Comparison of ENCODE assay signal across 8 mouse cellular contexts in genomic region chr2:28523643-28524117, GRCm38 (mm10). TPM values are rescaled to one million over a fixed set of nuclear protein-coding genes. Genes with fewer than 3 reads are reported as not detected.
DNase-seq lines count a peak whose midpoint lies in the region; ATAC-seq lines count a peak whose summit lies in the region.

No protein-coding gene starts in this region.

- H3K27ac ChIP-seq in hindbrain, embryonic 14.5 days = 0 out of 2 replicates have a peak overlapping the region, but pooled peaks have one; percentile 85

- no peaks in the 10 kb centered on the region for H3K9me3 ChIP-seq in hindbrain, embryonic 14.5 days (ENCODE audit: control insufficient read depth, low read length)

- no peaks in the 10 kb centered on the region for H3K27me3 ChIP-seq in hindbrain, embryonic 14.5 days (ENCODE audit: control insufficient read depth, insufficient read depth, low read length)

- peaks cover 14% of the 10 kb centered on the region; the same call in 1 of the 2 replicates for H3K36me3 ChIP-seq in hindbrain, embryonic 14.5 days (replicated peaks; ENCODE audit: control insufficient read depth, insufficient read depth)

- DNase-seq in NIH3T3 (ENCODE audit: low read depth) = peak; percentile 100
- peak; percentile 90 for DNase-seq in cerebellum, postnatal 14 days
- peak; percentile 83 for DNase-seq in gastrocnemius, adult 18-20 months (ENCODE audit: low spot score)
- DNase-seq in hindbrain, embryonic 14.5 days (ENCODE audit: low spot score) = peak; percentile 82
- peak; percentile 90 for DNase-seq in layer of hippocampus, postnatal 36 days
- DNase-seq in lung, postnatal 25 days (ENCODE audit: low spot score) = peak; percentile 92
- DNase-seq in right cerebral cortex, adult 2 months (ENCODE audit: low spot score in 2 of 2) = peak; percentile 87 to 93
- no peak for DNase-seq in thymus, postnatal 25 days

- no peak overlapping the region for H3K4me3 ChIP-seq in hindbrain, embryonic 14.5 days (replicated peaks; ENCODE audit: low read length)

- H3K4me2 ChIP-seq in hindbrain, embryonic 14.5 days (replicated peaks) = no peak overlapping the region

- 15% methylated on average over 5 of the region's 5 CpGs for WGBS in hindbrain, embryonic 14.5 days

- peak; percentile 82 for ATAC-seq in hindbrain, embryonic 14.5 days (ENCODE audit: low FRiP score)

- H3K9ac ChIP-seq in hindbrain, embryonic 14.5 days = no peak overlapping the region

- H3K4me1 ChIP-seq in hindbrain, embryonic 14.5 days (replicated peaks; ENCODE audit: control insufficient read depth, insufficient read depth, low read length) = peaks cover 50% of the 10 kb centered on the region

RNA-seq across cellular contexts. Expression of gene Ralgds, which starts 10.8 kb away (rescaled TPM):
- 1 to 10 TPM; 6.1 to 8.9 TPM for total RNA-seq in gastrocnemius, adult 18-20 months (2021)
- 92.9 and 95.5 TPM in 2 replicates for polyA plus RNA-seq in hindbrain, embryonic 14.5 days (2014; fragmentation: Nextera tagmentation; extraction: Ambion mirVana)
- 100 to 1,000 TPM; 123 to 128 TPM for total RNA-seq in layer of hippocampus, postnatal 36 days (2021)

RNA-seq across cellular contexts. Expression of gene Gm10134, which starts 17.8 kb away (rescaled TPM):
- total RNA-seq in gastrocnemius, adult 18-20 months (2021) = under 1 TPM in 1 of 2 experiments, not detected in 1; 0.74 TPM
- polyA plus RNA-seq in hindbrain, embryonic 14.5 days (2014; fragmentation: Nextera tagmentation; extraction: Ambion mirVana) = 0.90 and 2.9 TPM in 2 replicates
- total RNA-seq in layer of hippocampus, postnatal 36 days (2021) = 1 to 10 TPM in 1 of 2 experiments, not detected in 1; 1.9 TPM

RNA-seq across cellular contexts. Expression of gene Gbgt1, which starts 27.0 kb away (rescaled TPM):
- under 1 TPM; 0.81 to 0.89 TPM for total RNA-seq in gastrocnemius, adult 18-20 months (2021)
- polyA plus RNA-seq in hindbrain, embryonic 14.5 days (2014; fragmentation: Nextera tagmentation; extraction: Ambion mirVana) = 1.3 and 1.7 TPM in 2 replicates
- total RNA-seq in layer of hippocampus, postnatal 36 days (2021) = 1 to 10 TPM; 1.2 to 1.8 TPM

RNA-seq across cellular contexts. Expression of gene Cel, which starts 39.5 kb away (rescaled TPM):
- total RNA-seq in gastrocnemius, adult 18-20 months (2021) = under 1 TPM in 1 of 2 experiments, not detected in 1; 0.16 TPM
- not detected in 2 replicates for polyA plus RNA-seq in hindbrain, embryonic 14.5 days (2014; fragmentation: Nextera tagmentation; extraction: Ambion mirVana)
- not detected for total RNA-seq in layer of hippocampus, postnatal 36 days (2021)

RNA-seq across cellular contexts. Expression of gene Mrps2, which starts 55.8 kb away (rescaled TPM):
- total RNA-seq in gastrocnemius, adult 18-20 months (2021) = 10 to 100 TPM; 21.1 to 22.9 TPM
- 49.3 and 51.8 TPM in 2 replicates for polyA plus RNA-seq in hindbrain, embryonic 14.5 days (2014; fragmentation: Nextera tagmentation; extraction: Ambion mirVana)
- total RNA-seq in layer of hippocampus, postnatal 36 days (2021) = 10 to 100 TPM; 34.6 to 36.3 TPM

Comparison
In these comparisons a context has a peak if more than half of its experiments do, and no peak if none do; other contexts are left out.
1. RNA of gene Ralgds, which starts 10.8 kb away (total RNA-seq): 123 to 128 TPM in layer of hippocampus, postnatal 36 days; 6.1 to 8.9 TPM in gastrocnemius, adult 18-20 months; every median in the first group is over 10 times any median in the second.